Mouse (Mus musculus) liver, adult 2 months (tissue): ENCODE measurements at regions not wholly inside any gene's neighbourhood (a gene's known extent, or its start where the extent isn't known, plus 50 kb on each side); places are given as distances from the start of the nearest gene placed in this dataset.

Experiments
- DNase-seq: peaks from one replicate; pipeline ENCODE4 v3.0.0-alpha.2; 2011; ENCODE audit warnings: low read depth, low spot score; ENCODE audit errors: extremely low read depth
- H3K27ac ChIP-seq: fragments of 200-500 bp; replicated peaks from 2 replicates; pipeline ENCODE4 v1.5.1; 2012; ENCODE audit warnings: low read depth, mild to moderate bottlenecking, control low read depth, inconsistent platforms, low read length; ENCODE audit not compliant: insufficient read depth
- H3K27me3 ChIP-seq: fragments of 200-500 bp; 2 replicates; pipeline ENCODE4 v1.6.1; 2012; ENCODE audit warnings: mild to moderate bottlenecking, moderate library complexity, low read length, inconsistent platforms; ENCODE audit not compliant: control insufficient read depth, insufficient read depth
- H3K36me3 ChIP-seq: fragments of 200-500 bp; 2 replicates; pipeline ENCODE4 v1.6.1; 2012; ENCODE audit warnings: low read length, inconsistent platforms; ENCODE audit not compliant: control insufficient read depth, insufficient read depth
- H3K4me1 ChIP-seq: fragments of 200-500 bp; 2 replicates; pipeline ENCODE4 v1.6.1; 2011; ENCODE audit warnings: low read length; ENCODE audit not compliant: control insufficient read depth, insufficient read depth
- H3K4me3 ChIP-seq: fragments of 200-500 bp; 2 replicates; pipeline ENCODE4 v1.5.1; 2011; ENCODE audit warnings: low read depth, mild to moderate bottlenecking, control low read depth, low read length, moderate library complexity; ENCODE audit not compliant: insufficient read depth
- H3K79me2 ChIP-seq: fragments of 200-500 bp; 2 replicates; pipeline ENCODE4 v1.6.1; 2012; ENCODE audit warnings: inconsistent platforms, mild to moderate bottlenecking, low read length, moderate library complexity; ENCODE audit not compliant: control insufficient read depth, insufficient read depth
- H3K9ac ChIP-seq: fragments of 200-500 bp; 2 replicates; pipeline ENCODE4 v1.6.1; 2012; ENCODE audit warnings: low read depth, mild to moderate bottlenecking, control low read depth, inconsistent platforms, low read length
- CTCF ChIP-seq: fragments of 200-500 bp; IDR thresholded peaks from 2 replicates; pipeline ENCODE4 v1.5.1; 2011; ENCODE audit warnings: low read depth, low read length, control low read depth
- POLR2A ChIP-seq: fragments of 200-500 bp; IDR thresholded peaks from 2 replicates; pipeline ENCODE4 v1.6.1; 2011; ENCODE audit warnings: low read length, control low read depth; ENCODE audit not compliant: insufficient read depth; ENCODE audit errors: extremely low read depth
- whole genome bisulfite sequencing: fragments of 180-500 bp; shearing (Covaris S2); methylation state at CpG from one replicate; pipeline ENCODE4 v1.1.7; 2018; 5-methylcytosine and 5-hydroxymethylcytosine counted together

- H3K36me3 ChIP-seq: no peaks in the 10 kb centered on the region
- no peak overlapping the region for H3K27ac ChIP-seq
- no peak overlapping the region for H3K4me3 ChIP-seq
- H3K79me2 ChIP-seq: no peaks in the 10 kb centered on the region
- TF ChIP-seq CTCF (no peak), POLR2A (no peak)
- no peaks in the 10 kb centered on the region for H3K4me1 ChIP-seq
- 85% methylated on average over 4 of the region's 4 CpGs for WGBS
- DNase-seq: no peak
- H3K9ac ChIP-seq: no peak overlapping the region
- no peaks in the 10 kb centered on the region for H3K27me3 ChIP-seq
Measured at GRCm38 (mm10) chr1:161607446-161607845, 113.0 kb downstream of the Tnfsf18 start.

- 79% methylated on average over 3 of the region's 3 CpGs for WGBS
- TF ChIP-seq POLR2A (no peak), CTCF (no peak)
- no peaks in the 10 kb centered on the region for H3K4me1 ChIP-seq
- no peak overlapping the region for H3K27ac ChIP-seq
- no peaks in the 10 kb centered on the region for H3K36me3 ChIP-seq
- DNase-seq: no peak
- no peak overlapping the region for H3K9ac ChIP-seq
- H3K79me2 ChIP-seq: no peaks in the 10 kb centered on the region
- no peaks in the 10 kb centered on the region for H3K27me3 ChIP-seq
- no peak overlapping the region for H3K4me3 ChIP-seq
Measured at GRCm38 (mm10) chr1:161602150-161602549, 107.7 kb downstream of the Tnfsf18 start.

- H3K36me3 ChIP-seq: no peaks in the 10 kb centered on the region
- DNase-seq: no peak
- no peak overlapping the region for H3K27ac ChIP-seq
- TF ChIP-seq CTCF (no peak), POLR2A (no peak)
- H3K4me3 ChIP-seq: no peak overlapping the region
- no peak overlapping the region for H3K9ac ChIP-seq
- no peaks in the 10 kb centered on the region for H3K27me3 ChIP-seq
- H3K4me1 ChIP-seq: no peaks in the 10 kb centered on the region
- WGBS: 88% methylated on average over 2 of the region's 2 CpGs
- no peaks in the 10 kb centered on the region for H3K79me2 ChIP-seq
Measured at GRCm38 (mm10) chr1:161601167-161601566, 106.7 kb downstream of the Tnfsf18 start.

GRCm38 (mm10) chr1:161598167-161598566, 103.7 kb downstream of the Tnfsf18 start:
- Histone ChIP-seq H3K27me3 (no peaks in the 10 kb centered on the region), H3K27ac (no peak overlapping the region), H3K4me3 (no peak overlapping the region), H3K4me1 (no peaks in the 10 kb centered on the region), H3K9ac (no peak overlapping the region), H3K36me3 (no peaks in the 10 kb centered on the region), H3K79me2 (no peaks in the 10 kb centered on the region)
- 69% methylated on average over 3 of the region's 3 CpGs for WGBS
- DNase-seq: peak; percentile 28
- TF ChIP-seq POLR2A: no peak
- TF ChIP-seq CTCF: no peak

- Histone ChIP-seq H3K36me3 (no peaks in the 10 kb centered on the region), H3K27me3 (no peaks in the 10 kb centered on the region; the same call in 1 of the 2 replicates), H3K4me1 (no peaks in the 10 kb centered on the region), H3K79me2 (no peaks in the 10 kb centered on the region), H3K27ac (no peak overlapping the region), H3K9ac (no peak overlapping the region), H3K4me3 (no peak overlapping the region)
- 65% methylated on average over 1 of the region's 1 CpGs for WGBS
- DNase-seq: no peak
- TF ChIP-seq CTCF: no peak
- TF ChIP-seq POLR2A: no peak
Measured at GRCm38 (mm10) chr1:161576530-161576929, 82.1 kb downstream of the Tnfsf18 start.

- TF ChIP-seq POLR2A (no peak), CTCF (no peak)
- Histone ChIP-seq H3K9ac (no peak overlapping the region), H3K4me3 (no peak overlapping the region), H3K36me3 (no peaks in the 10 kb centered on the region), H3K27me3 (no peaks in the 10 kb centered on the region; the same call in 1 of the 2 replicates), H3K4me1 (no peaks in the 10 kb centered on the region), H3K27ac (no peak overlapping the region), H3K79me2 (no peaks in the 10 kb centered on the region)
- no peak for DNase-seq
- WGBS: 60% methylated on average over 7 of the region's 7 CpGs
Measured at GRCm38 (mm10) chr1:161575939-161576338, 81.5 kb downstream of the Tnfsf18 start.
